Mouse (Mus musculus) liver, embryonic 12.5 days (tissue): ENCODE data around the gene Fam217a. TPM values are rescaled to one million over a fixed set of nuclear protein-coding genes. Genes with fewer than 3 reads are reported as not detected.
"Not testable (repeated sequence)": the region's sequence is repeated elsewhere in the genome, so short reads cannot be mapped to it uniquely, and the experiment has no call there.

ENCODE experiments used
- ATAC-seq: fragments of 200-750 bp; cut with Nextera tagmentation; 2 replicates; pipeline ENCODE4 v1.8.0; 2017; ENCODE audit warnings: moderate number of reproducible peaks, mild to moderate bottlenecking, moderate library complexity
- H3K27ac ChIP-seq: fragments of 300-500 bp; sonication (generic); 2 replicates; pipeline ENCODE4 v1.5.1; 2016; ENCODE audit warnings: mild to moderate bottlenecking
- H3K27me3 ChIP-seq: fragments of 300-500 bp; sonication (generic); replicated peaks from 2 replicates; pipeline ENCODE4 v1.6.1; 2016; ENCODE audit warnings: mild to moderate bottlenecking, moderate library complexity
- H3K36me3 ChIP-seq: fragments of 300-500 bp; sonication (generic); 2 replicates; pipeline ENCODE4 v1.6.1; 2016; ENCODE audit warnings: mild to moderate bottlenecking, moderate library complexity
- H3K4me1 ChIP-seq: fragments of 300-500 bp; sonication (generic); 2 replicates; pipeline ENCODE4 v1.6.1; 2016
- H3K4me2 ChIP-seq: fragments of 300-500 bp; sonication (generic); 2 replicates; pipeline ENCODE4 v1.6.1; 2016; ENCODE audit warnings: mild to moderate bottlenecking, moderate library complexity
- H3K4me3 ChIP-seq: fragments of 300-500 bp; sonication (generic); 2 replicates; pipeline ENCODE4 v1.5.1; 2016; ENCODE audit warnings: mild to moderate bottlenecking, moderate library complexity
- H3K9ac ChIP-seq: fragments of 300-500 bp; sonication (generic); 2 replicates; pipeline ENCODE4 v1.6.1; 2016; ENCODE audit warnings: mild to moderate bottlenecking, moderate library complexity
- H3K9me3 ChIP-seq: fragments of 300-500 bp; sonication (generic); replicated peaks from 2 replicates; pipeline ENCODE4 v1.6.1; 2016; ENCODE audit warnings: mild to moderate bottlenecking, moderate library complexity
- WGBS: fragments of 180-500 bp; shearing (Covaris S2); methylation state at CpG from one replicate; pipeline ENCODE4 v1.1.7; 2016; ENCODE audit not compliant: insufficient replicate concordance; 5-methylcytosine and 5-hydroxymethylcytosine counted together
- polyA plus RNA-seq: library from polyadenylated mRNA; unstranded; fragments of >200 nt; fragmentation: Nextera tagmentation; extraction: Ambion mirVana; gene quantifications from 2 replicates; pipeline ENCODE4 v1.2.1, GENCODE M21; 2016

Gene Fam217a
- polyA plus RNA-seq, 1 experiment from 2014 or later: 0.51 TPM

- Histone ChIP-seq H3K9me3 (no peaks in the 10 kb centered on the region), H3K4me2 (no peak overlapping the region), H3K27ac (no peak overlapping the region), H3K9ac (no peak overlapping the region), H3K4me3 (no peak overlapping the region), H3K36me3 (no peaks in the 10 kb centered on the region), H3K4me1 (peaks cover 8% of the 10 kb centered on the region; the same call in 1 of the 2 replicates), H3K27me3 (no peaks in the 10 kb centered on the region)
- ATAC-seq: no peak
- WGBS: 34% methylated on average over 7 of the region's 7 CpGs
Measured at GRCm38 (mm10) chr13:34864420-34865169, 59.5 kb downstream of the Fam217a start.

- H3K36me3 ChIP-seq, H3K4me2 ChIP-seq, H3K9me3 ChIP-seq, H3K9ac ChIP-seq, H3K4me3 ChIP-seq, H3K4me1 ChIP-seq, H3K27me3 ChIP-seq: not testable (repeated sequence)
- 0 out of 2 replicates have a peak overlapping the region, but pooled peaks have one; percentile 43 for H3K27ac ChIP-seq
- ATAC-seq: peak; percentile 79; the same call in 1 of the 2 replicates
- WGBS: 25% methylated on average over 6 of the region's 8 CpGs
Measured at GRCm38 (mm10) chr13:34861166-34861565, 62.9 kb downstream of the Fam217a start.

Other genes starting within 250 kb of the Fam217a start
- not detected in 2 replicates for gene Fam50b, start 189.5 kb downstream of the Fam217a start, polyA plus RNA-seq
- 55.8 and 57.2 TPM in 2 replicates for gene Prpf4b, start 49.0 kb downstream of the Fam217a start, polyA plus RNA-seq
- not detected in 2 replicates for gene 4933417A18Rik, start 99 bp upstream of the Fam217a start, polyA plus RNA-seq
- 0.17 TPM in 1 of 2 replicates, not detected in the other for gene Eci3, start 39.5 kb upstream of the Fam217a start, polyA plus RNA-seq
- gene Eci2, start 102.8 kb upstream of the Fam217a start, polyA plus RNA-seq: 54.9 and 55.3 TPM in 2 replicates